Mouse (Mus musculus) heart, postnatal 0 days (tissue): ENCODE measurements around the gene Rtn4rl1. TPM values are rescaled to one million over a fixed set of nuclear protein-coding genes. Genes with fewer than 3 reads are reported as not detected.

Source experiments
- ATAC-seq: fragments of 200-750 bp; cut with Nextera tagmentation; 2 replicates; pipeline ENCODE4 v1.8.0; 2017; ENCODE audit warnings: low read depth, moderate number of reproducible peaks, moderate library complexity; ENCODE audit not compliant: insufficient read depth
- DNase-seq: peaks from one replicate; pipeline ENCODE4 v3.0.0-alpha.2; 2016; ENCODE audit warnings: low spot score
- H3K27ac ChIP-seq: fragments of 300-500 bp; sonication (generic); 2 replicates; pipeline ENCODE4 v1.5.1; 2014; ENCODE audit warnings: low read depth, mild to moderate bottlenecking
- H3K27me3 ChIP-seq: fragments of 300-500 bp; sonication (generic); 2 replicates; pipeline ENCODE4 v1.6.1; 2014; ENCODE audit warnings: low read length, mixed read lengths; ENCODE audit not compliant: control insufficient read depth, insufficient read depth
- H3K36me3 ChIP-seq: fragments of 300-500 bp; sonication (generic); replicated peaks from 2 replicates; pipeline ENCODE4 v1.6.1; 2014; ENCODE audit warnings: low read length, mixed read lengths; ENCODE audit not compliant: control insufficient read depth, insufficient read depth
- H3K4me1 ChIP-seq: fragments of 300-500 bp; sonication (generic); 2 replicates; pipeline ENCODE4 v1.6.1; 2014; ENCODE audit warnings: antibody characterized with exemption; ENCODE audit not compliant: control insufficient read depth, insufficient read depth
- H3K4me2 ChIP-seq: fragments of 300-500 bp; sonication (generic); 2 replicates; pipeline ENCODE4 v1.6.1; 2014; ENCODE audit warnings: low read depth, mild to moderate bottlenecking, low read length, moderate library complexity
- H3K4me3 ChIP-seq: fragments of 300-500 bp; sonication (generic); 2 replicates; pipeline ENCODE4 v1.5.1; 2014; ENCODE audit warnings: low read depth, low read length
- H3K9ac ChIP-seq: fragments of 300-500 bp; sonication (generic); replicated peaks from 2 replicates; pipeline ENCODE4 v1.6.1; 2014; ENCODE audit warnings: low read depth, low read length, mixed read lengths
- H3K9me3 ChIP-seq: fragments of 300-500 bp; sonication (generic); replicated peaks from 2 replicates; pipeline ENCODE4 v1.6.1; 2016; ENCODE audit warnings: low read length; ENCODE audit not compliant: control insufficient read depth
- CTCF ChIP-seq: IDR thresholded peaks from 2 replicates; pipeline ENCODE4 v1.5.1; 2016; ENCODE audit warnings: antibody characterized with exemption, control low read depth, low read depth
- EP300 ChIP-seq: IDR thresholded peaks from 2 replicates; pipeline ENCODE4 v1.6.1; 2016; ENCODE audit warnings: antibody characterized with exemption, low read depth
- WGBS: fragments of 180-500 bp; shearing (Covaris S2); extraction: QIAGEN DNeasy Blood & Tissue Kit; methylation state at CpG from one replicate; pipeline ENCODE4 v1.1.7; 2014; 5-methylcytosine and 5-hydroxymethylcytosine counted together
- polyA plus RNA-seq: library from polyadenylated mRNA; unstranded; fragments of >200 nt; fragmentation: Nextera tagmentation; extraction: Ambion mirVana; gene quantifications from 2 replicates; pipeline ENCODE4 v1.2.1, GENCODE M21; 2015
- total RNA-seq: library from RNA; depleted of rRNA; stranded (reverse); fragments of >200 nt; gene quantifications from 2 replicates; pipeline ENCODE4 v1.2.3, GENCODE M21; 2014; ENCODE audit warnings: low replicate concordance

Gene Rtn4rl1
- total and polyA plus RNA-seq, 2 experiments from 2014 or later: 12.2 to 19.7 TPM

DNA sequence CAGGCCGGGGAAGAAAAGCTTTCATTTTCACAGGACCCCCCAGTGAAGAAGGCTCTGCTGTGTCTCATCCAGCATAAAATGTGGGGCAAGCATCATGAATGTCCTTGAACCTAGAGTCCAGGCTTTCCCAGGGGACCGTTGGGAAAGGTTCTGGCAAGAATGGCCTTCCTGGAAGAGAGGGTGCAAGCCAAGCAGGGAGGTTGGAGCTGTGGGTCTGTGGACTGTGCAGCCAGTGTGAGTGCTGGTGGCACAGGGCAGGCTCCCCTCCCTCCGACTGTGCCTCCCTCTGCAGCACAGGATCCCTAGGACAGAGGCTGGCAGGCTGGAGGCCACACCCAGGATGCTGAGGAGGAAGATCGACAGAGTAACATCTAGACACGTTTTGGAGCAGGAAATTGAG lies 69.2 kb downstream of the Rtn4rl1 start:
- ATAC-seq: no peak

GRCm38 (mm10) chr11:75263274-75263963 lies 69.8 kb downstream of the Rtn4rl1 start:
- Histone ChIP-seq H3K4me2 (no peak overlapping the region), H3K9me3 (no peaks in the 10 kb centered on the region), H3K9ac (no peak overlapping the region), H3K36me3 (peaks cover 14% of the 10 kb centered on the region), H3K4me3 (no peak overlapping the region), H3K27me3 (no peaks in the 10 kb centered on the region), H3K4me1 (peaks cover 38% of the 10 kb centered on the region), H3K27ac (no peak overlapping the region; the same call in 1 of the 2 replicates)
- 80% methylated on average over 15 of the region's 15 CpGs for WGBS
- no peak for TF ChIP-seq CTCF
- TF ChIP-seq EP300: no peak
- no peak for ATAC-seq
- no peak for DNase-seq

More for the DNA sequence above, 69.2 kb downstream of the Rtn4rl1 start:
- 44% methylated on average over 5 of the region's 5 CpGs for WGBS
- DNase-seq: no peak
- Histone ChIP-seq H3K36me3 (peaks cover 14% of the 10 kb centered on the region), H3K4me1 (peaks cover 32% of the 10 kb centered on the region), H3K27me3 (no peaks in the 10 kb centered on the region), H3K27ac (no peak overlapping the region; the same call in 1 of the 2 replicates), H3K4me3 (no peak overlapping the region), H3K9ac (no peak overlapping the region), H3K4me2 (no peak overlapping the region), H3K9me3 (no peaks in the 10 kb centered on the region)
- TF ChIP-seq CTCF (no peak), EP300 (no peak)

- no peak for DNase-seq
- ATAC-seq: no peak
- H3K9ac ChIP-seq: no peak overlapping the region
- H3K9me3 ChIP-seq: no peaks in the 10 kb centered on the region
- peaks cover 42% of the 10 kb centered on the region for H3K4me1 ChIP-seq
- no peak overlapping the region for H3K4me2 ChIP-seq
- no peak overlapping the region for H3K4me3 ChIP-seq
- H3K36me3 ChIP-seq: peaks cover 14% of the 10 kb centered on the region
- TF ChIP-seq EP300 (no peak), CTCF (no peak)
- H3K27ac ChIP-seq: no peak overlapping the region
- H3K27me3 ChIP-seq: no peaks in the 10 kb centered on the region
- 64% methylated on average over 6 of the region's 6 CpGs for WGBS
Observed at GRCm38 (mm10) chr11:75263964-75264312, 70.4 kb downstream of the Rtn4rl1 start.

- peaks cover 41% of the 10 kb centered on the region for H3K4me1 ChIP-seq
- no peaks in the 10 kb centered on the region for H3K27me3 ChIP-seq
- DNase-seq (no peak), ATAC-seq (no peak)
- no peaks in the 10 kb centered on the region for H3K9me3 ChIP-seq
- H3K4me2 ChIP-seq: no peak overlapping the region
- TF ChIP-seq EP300 (no peak), CTCF (peak; percentile 38)
- H3K9ac ChIP-seq: no peak overlapping the region
- no peak overlapping the region for H3K4me3 ChIP-seq
- H3K36me3 ChIP-seq: peaks cover 14% of the 10 kb centered on the region
- no peak overlapping the region for H3K27ac ChIP-seq
- 72% methylated on average over 6 of the region's 6 CpGs for WGBS
Observed at GRCm38 (mm10) chr11:75264550-75264949, 71.0 kb downstream of the Rtn4rl1 start.

- Histone ChIP-seq H3K27ac (no peak overlapping the region), H3K4me1 (peaks cover 42% of the 10 kb centered on the region)
- TF ChIP-seq EP300: no peak
- no peak for TF ChIP-seq CTCF
Observed at GRCm38 (mm10) chr11:75265545-75265944, 72.0 kb downstream of the Rtn4rl1 start.

DNA sequence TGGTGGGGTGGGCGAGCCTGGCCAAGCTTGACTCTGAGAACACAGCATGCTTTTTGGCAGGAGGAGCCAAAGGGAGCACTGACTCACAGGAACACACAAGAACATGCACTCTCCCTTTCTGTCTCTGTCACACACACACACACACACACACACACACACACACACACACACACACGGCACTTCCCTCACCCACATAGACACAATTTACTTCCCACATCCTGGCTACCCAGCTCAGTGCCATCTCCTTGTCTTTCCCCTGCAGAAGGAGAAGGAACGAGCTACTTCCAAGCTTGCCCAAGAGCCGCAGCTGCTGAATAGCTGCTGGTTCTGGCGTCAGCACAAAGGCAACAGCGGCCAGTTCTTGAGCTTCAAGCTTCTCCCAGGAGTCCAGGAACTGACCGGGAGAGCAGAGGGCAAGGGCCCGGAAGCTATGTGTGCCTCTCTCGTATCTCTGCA lies 74.3 kb downstream of the Rtn4rl1 start:
- no peak overlapping the region for H3K9ac ChIP-seq
- H3K4me2 ChIP-seq: no peak overlapping the region

More at GRCm38 (mm10) chr11:75265545-75265944, 72.0 kb downstream of the Rtn4rl1 start:
- DNase-seq (no peak), ATAC-seq (no peak)
- 76% methylated on average over 15 of the region's 15 CpGs for WGBS
- peaks cover 14% of the 10 kb centered on the region for H3K36me3 ChIP-seq
- H3K4me3 ChIP-seq: no peak overlapping the region
- H3K4me2 ChIP-seq: no peak overlapping the region
- no peaks in the 10 kb centered on the region for H3K9me3 ChIP-seq
- H3K9ac ChIP-seq: no peak overlapping the region
- no peaks in the 10 kb centered on the region for H3K27me3 ChIP-seq

More for the DNA sequence above, 74.3 kb downstream of the Rtn4rl1 start:
- Histone ChIP-seq H3K4me1 (peaks cover 38% of the 10 kb centered on the region), H3K27ac (peak overlapping the region; percentile 68), H3K36me3 (peaks cover 14% of the 10 kb centered on the region), H3K9me3 (no peaks in the 10 kb centered on the region), H3K27me3 (no peaks in the 10 kb centered on the region), H3K4me3 (no peak overlapping the region)
- TF ChIP-seq CTCF (no peak), EP300 (no peak)
- 30% methylated on average over 9 of the region's 9 CpGs for WGBS
- peak; percentile 10; the same call in 1 of the 2 replicates for ATAC-seq
- DNase-seq: no peak
